Mouse (Mus musculus) kidney, embryonic 16.5 days (tissue): ENCODE results near the gene Rbm44. TPM values are rescaled to one million over a fixed set of nuclear protein-coding genes. Genes with fewer than 3 reads are reported as not detected.
A peak's percentile ranks its signal among the peaks of the same experiment; 100 is the strongest.

Source experiments
- ATAC-seq: fragments of 200-750 bp; cut with Nextera tagmentation; 2 replicates; pipeline ENCODE4 v1.8.0; 2017; ENCODE audit warnings: moderate TSS enrichment; ENCODE audit not compliant: low FRiP score, low TSS enrichment
- H3K27ac ChIP-seq: fragments of 300-500 bp; sonication (generic); 2 replicates; pipeline ENCODE4 v1.5.1; 2014; ENCODE audit warnings: low read length
- H3K27me3 ChIP-seq: fragments of 300-500 bp; sonication (generic); 2 replicates; pipeline ENCODE4 v1.6.1; 2014; ENCODE audit warnings: low read length, control low read depth, mixed read lengths; ENCODE audit not compliant: insufficient read depth
- H3K36me3 ChIP-seq: fragments of 300-500 bp; sonication (generic); 2 replicates; pipeline ENCODE4 v1.6.1; 2014; ENCODE audit warnings: low read length, control low read depth, mixed read lengths; ENCODE audit not compliant: insufficient read depth
- H3K4me1 ChIP-seq: fragments of 300-500 bp; sonication (generic); 2 replicates; pipeline ENCODE4 v1.6.1; 2014; ENCODE audit warnings: low read length, control low read depth, mixed read lengths; ENCODE audit not compliant: insufficient read depth
- H3K4me2 ChIP-seq: fragments of 300-500 bp; sonication (generic); replicated peaks from 2 replicates; pipeline ENCODE4 v1.6.1; 2014; ENCODE audit warnings: low read depth, low read length
- H3K4me3 ChIP-seq: fragments of 300-500 bp; sonication (generic); 2 replicates; pipeline ENCODE4 v1.5.1; 2014; ENCODE audit warnings: mild to moderate bottlenecking, low read length
- H3K9ac ChIP-seq: fragments of 300-500 bp; sonication (generic); replicated peaks from 2 replicates; pipeline ENCODE4 v1.6.1; 2014; ENCODE audit warnings: low read length
- H3K9me3 ChIP-seq: fragments of 300-500 bp; sonication (generic); 2 replicates; pipeline ENCODE4 v1.6.1; 2016; ENCODE audit warnings: low read length, control low read depth
- WGBS: fragments of 180-500 bp; shearing (Covaris S2); extraction: QIAGEN DNeasy Blood & Tissue Kit; methylation state at CpG from one replicate; pipeline ENCODE4 v1.1.7; 2014; 5-methylcytosine and 5-hydroxymethylcytosine counted together
- polyA plus RNA-seq: library from polyadenylated mRNA; unstranded; fragments of >200 nt; fragmentation: Nextera tagmentation; extraction: Ambion mirVana; gene quantifications from 2 replicates; pipeline ENCODE4 v1.2.1, GENCODE M21; 2015

Rbm44 gene
- polyA plus RNA-seq, 1 experiment from 2014 or later: 0.50 TPM

DNA sequence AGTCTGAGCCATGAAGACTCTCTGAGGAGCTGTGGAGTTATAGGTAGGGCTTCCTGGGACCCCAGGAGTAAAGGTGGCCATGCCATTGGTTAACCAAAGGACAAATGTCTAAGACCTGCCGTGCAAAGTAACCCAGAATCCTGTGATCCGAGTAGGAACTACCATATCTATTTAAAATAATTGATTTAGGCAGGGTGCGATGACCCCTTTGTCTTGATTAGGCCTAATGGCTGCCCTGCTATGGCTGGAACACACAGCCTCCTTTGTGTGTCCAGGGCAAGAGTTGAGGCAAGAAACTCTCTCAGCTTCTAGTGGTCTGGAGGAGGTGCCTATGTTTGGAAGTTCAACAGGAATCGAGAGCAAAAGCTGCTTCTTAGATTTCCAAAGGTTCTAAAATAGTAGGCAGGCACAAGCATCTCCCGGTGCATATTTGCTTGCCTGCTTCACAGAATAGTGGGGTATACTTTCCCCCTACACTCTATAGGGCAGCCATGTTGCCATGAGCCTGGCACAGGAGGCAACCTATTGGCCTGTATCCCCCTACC, 59.4 kb downstream of the Rbm44 start:
- Histone ChIP-seq H3K36me3 (no peaks in the 10 kb centered on the region), H3K27ac (no peak overlapping the region), H3K9me3 (no peaks in the 10 kb centered on the region), H3K4me1 (no peaks in the 10 kb centered on the region), H3K4me3 (no peak overlapping the region), H3K4me2 (no peak overlapping the region), H3K9ac (no peak overlapping the region), H3K27me3 (no peaks in the 10 kb centered on the region)
- no peak for ATAC-seq
- 80% methylated on average over 5 of the region's 5 CpGs for WGBS

DNA sequence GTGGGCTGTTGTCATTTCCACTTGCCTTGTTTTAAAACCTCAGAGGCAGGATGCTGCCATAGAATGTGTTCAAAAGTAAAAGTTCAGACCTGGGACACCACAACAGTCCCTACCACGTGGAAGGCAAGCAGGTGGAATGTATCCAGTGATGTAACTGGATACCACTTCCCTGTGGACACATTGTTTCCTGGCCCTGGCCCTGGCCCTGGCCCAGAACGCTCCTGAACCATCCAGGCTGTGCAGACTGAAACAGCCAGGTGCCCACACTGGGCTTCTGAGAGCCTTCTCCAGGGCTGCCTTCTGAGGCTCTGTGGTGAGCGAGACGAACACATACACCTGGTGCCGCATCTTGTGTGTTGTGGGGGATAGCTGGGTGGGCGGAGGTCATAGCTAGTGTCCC, 60.8 kb downstream of the Rbm44 start:
- H3K36me3 ChIP-seq: no peaks in the 10 kb centered on the region
- H3K4me3 ChIP-seq: no peak overlapping the region
- WGBS: 66% methylated on average over 6 of the region's 6 CpGs
- H3K9ac ChIP-seq: no peak overlapping the region
- peak; percentile 19; the same call in 1 of the 2 replicates for ATAC-seq
- H3K9me3 ChIP-seq: no peaks in the 10 kb centered on the region
- H3K27ac ChIP-seq: no peak overlapping the region
- no peak overlapping the region for H3K4me2 ChIP-seq
- H3K4me1 ChIP-seq: no peaks in the 10 kb centered on the region
- H3K27me3 ChIP-seq: no peaks in the 10 kb centered on the region

DNA sequence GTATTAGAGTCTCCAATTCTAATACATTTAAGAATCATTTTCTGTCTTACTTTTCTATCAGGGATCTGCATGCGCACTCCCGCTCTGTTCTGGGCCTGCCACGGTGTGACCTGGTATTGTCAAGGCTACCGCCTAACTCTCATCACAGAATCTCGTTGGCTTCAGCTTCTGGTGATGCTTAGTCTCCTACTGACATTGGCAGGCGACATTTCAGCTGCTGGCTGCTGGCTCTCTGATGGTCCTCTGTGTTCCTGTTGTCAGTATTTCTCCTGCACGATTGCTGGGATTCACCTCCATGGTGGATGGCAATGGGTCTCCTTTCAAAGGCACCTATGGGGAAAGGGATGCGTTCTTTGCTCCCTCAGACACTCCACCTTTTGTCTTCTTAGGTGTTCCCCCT, 61.4 kb downstream of the Rbm44 start:
- no peaks in the 10 kb centered on the region for H3K27me3 ChIP-seq
- 83% methylated on average over 8 of the region's 8 CpGs for WGBS
- H3K4me1 ChIP-seq: no peaks in the 10 kb centered on the region
- H3K4me2 ChIP-seq: no peak overlapping the region
- no peak overlapping the region for H3K4me3 ChIP-seq
- ATAC-seq: no peak
- no peaks in the 10 kb centered on the region for H3K36me3 ChIP-seq
- H3K9me3 ChIP-seq: no peaks in the 10 kb centered on the region
- no peak overlapping the region for H3K27ac ChIP-seq
- H3K9ac ChIP-seq: no peak overlapping the region

DNA sequence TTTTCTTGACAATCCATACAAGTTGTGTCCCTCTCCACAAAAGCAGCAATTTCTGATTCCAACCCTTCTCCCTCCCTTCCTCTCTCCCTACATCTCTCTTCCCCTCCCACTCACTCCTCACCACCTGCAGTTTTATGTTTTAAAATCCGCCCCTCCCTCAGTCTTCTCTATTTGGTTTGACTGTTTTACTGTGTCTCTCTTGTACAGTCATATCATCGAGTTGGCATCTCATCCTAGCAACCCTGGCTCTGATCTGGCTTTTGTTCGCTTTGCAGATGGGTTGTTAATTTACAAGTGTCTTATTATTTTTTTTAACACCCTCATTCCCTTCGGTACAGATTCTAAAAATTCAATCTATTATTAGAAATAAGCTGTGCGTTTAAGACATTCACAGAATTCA, 62.0 kb downstream of the Rbm44 start:
- WGBS: 66% methylated on average over 5 of the region's 5 CpGs
- H3K4me1 ChIP-seq: no peaks in the 10 kb centered on the region

DNA sequence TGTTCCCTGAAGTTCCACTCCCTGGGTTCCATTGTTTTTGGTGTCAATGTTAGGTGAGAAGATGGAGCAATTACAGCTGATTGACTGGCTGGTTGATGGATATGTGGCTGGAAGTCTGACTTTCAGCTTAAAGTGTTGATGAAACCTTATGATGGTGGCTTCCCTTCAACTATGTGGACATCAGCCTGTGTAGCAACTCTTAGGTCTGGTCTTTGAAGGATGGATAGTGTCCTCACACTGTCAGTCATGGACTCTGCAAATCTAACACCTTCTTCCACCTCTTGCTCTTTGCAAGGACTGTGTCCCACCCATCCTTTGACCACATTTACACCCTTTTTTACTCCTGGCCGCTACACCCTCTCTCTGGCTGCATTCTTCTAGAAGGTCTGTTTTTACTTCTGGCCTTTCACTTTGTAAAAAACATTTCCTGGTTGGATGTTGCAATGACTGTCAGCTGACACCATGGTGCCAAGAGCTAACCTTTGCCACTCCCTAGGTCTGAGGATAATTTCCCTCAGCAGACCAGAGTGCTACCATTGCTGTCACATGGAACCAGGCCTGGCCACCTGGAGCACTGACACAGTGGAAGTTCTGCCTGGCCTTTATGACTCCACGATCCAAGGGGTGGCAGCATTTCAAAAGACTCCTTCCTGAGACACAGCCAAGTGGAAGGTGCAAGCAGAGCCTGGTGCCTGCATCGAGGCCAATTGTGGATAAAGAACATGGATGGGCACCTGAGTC, 62.6 kb downstream of the Rbm44 start:
- Histone ChIP-seq H3K9me3 (no peaks in the 10 kb centered on the region), H3K4me2 (no peak overlapping the region), H3K9ac (no peak overlapping the region), H3K36me3 (no peaks in the 10 kb centered on the region), H3K4me1 (no peaks in the 10 kb centered on the region), H3K27me3 (no peaks in the 10 kb centered on the region), H3K27ac (no peak overlapping the region), H3K4me3 (no peak overlapping the region)
- ATAC-seq: no peak
- 67% methylated on average over 3 of the region's 3 CpGs for WGBS

More for the DNA sequence above, 62.0 kb downstream of the Rbm44 start:
- no peaks in the 10 kb centered on the region for H3K27me3 ChIP-seq
- H3K4me3 ChIP-seq: no peak overlapping the region
- no peak overlapping the region for H3K4me2 ChIP-seq
- no peaks in the 10 kb centered on the region for H3K9me3 ChIP-seq
- no peak for ATAC-seq
- no peaks in the 10 kb centered on the region for H3K36me3 ChIP-seq
- no peak overlapping the region for H3K9ac ChIP-seq
- H3K27ac ChIP-seq: no peak overlapping the region

DNA sequence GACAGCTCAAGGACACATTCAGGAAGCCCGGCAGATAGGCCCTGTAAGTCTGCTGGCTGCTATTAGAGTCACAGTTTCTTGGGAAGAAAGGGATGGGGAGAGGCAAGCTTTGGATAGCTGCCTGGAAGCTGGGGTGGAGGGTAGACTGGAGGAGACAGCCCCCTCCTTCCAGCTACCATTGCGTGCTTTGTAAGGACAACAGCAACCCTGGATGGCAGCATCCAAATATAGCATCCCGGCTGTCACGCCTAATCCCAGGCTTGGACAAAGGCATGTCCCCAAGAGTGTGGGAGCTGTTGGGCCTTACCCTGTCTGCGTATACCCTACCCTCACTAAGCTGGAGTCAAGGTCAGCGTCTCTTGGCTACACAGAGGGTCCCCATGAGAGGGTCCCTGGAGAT, 64.5 kb downstream of the Rbm44 start:
- no peak for ATAC-seq
- H3K4me1 ChIP-seq: no peaks in the 10 kb centered on the region
- H3K9me3 ChIP-seq: no peaks in the 10 kb centered on the region
- H3K27ac ChIP-seq: no peak overlapping the region
- no peak overlapping the region for H3K4me2 ChIP-seq
- no peak overlapping the region for H3K4me3 ChIP-seq
- 85% methylated on average over 6 of the region's 6 CpGs for WGBS
- H3K36me3 ChIP-seq: no peaks in the 10 kb centered on the region
- H3K9ac ChIP-seq: no peak overlapping the region
- H3K27me3 ChIP-seq: no peaks in the 10 kb centered on the region

DNA sequence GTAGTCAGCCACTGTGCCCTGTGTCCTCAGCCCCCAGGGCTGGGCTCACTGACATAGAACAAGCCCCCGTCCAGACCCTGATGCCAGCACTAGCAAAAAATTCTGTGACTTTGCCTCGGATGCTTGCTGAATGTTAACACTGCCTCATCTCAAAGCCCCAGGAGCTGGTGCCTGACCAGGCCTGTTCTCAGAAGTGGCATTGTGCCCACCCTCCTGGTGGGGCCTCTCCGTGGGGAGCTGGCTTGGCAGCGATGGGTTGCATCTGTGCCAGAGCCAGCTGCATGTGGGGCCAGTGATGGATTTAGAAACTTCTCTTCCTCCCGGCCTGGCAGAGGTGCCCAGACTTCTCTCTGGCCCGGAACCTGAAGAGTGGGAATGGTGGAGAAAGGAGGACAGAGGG, 64.9 kb downstream of the Rbm44 start:
- no peaks in the 10 kb centered on the region for H3K9me3 ChIP-seq
- H3K4me3 ChIP-seq: no peak overlapping the region
- no peak overlapping the region for H3K4me2 ChIP-seq
- H3K36me3 ChIP-seq: no peaks in the 10 kb centered on the region
- H3K9ac ChIP-seq: no peak overlapping the region
- no peaks in the 10 kb centered on the region for H3K4me1 ChIP-seq
- WGBS: 81% methylated on average over 6 of the region's 6 CpGs
- no peaks in the 10 kb centered on the region for H3K27me3 ChIP-seq
- ATAC-seq: no peak
- H3K27ac ChIP-seq: no peak overlapping the region

DNA sequence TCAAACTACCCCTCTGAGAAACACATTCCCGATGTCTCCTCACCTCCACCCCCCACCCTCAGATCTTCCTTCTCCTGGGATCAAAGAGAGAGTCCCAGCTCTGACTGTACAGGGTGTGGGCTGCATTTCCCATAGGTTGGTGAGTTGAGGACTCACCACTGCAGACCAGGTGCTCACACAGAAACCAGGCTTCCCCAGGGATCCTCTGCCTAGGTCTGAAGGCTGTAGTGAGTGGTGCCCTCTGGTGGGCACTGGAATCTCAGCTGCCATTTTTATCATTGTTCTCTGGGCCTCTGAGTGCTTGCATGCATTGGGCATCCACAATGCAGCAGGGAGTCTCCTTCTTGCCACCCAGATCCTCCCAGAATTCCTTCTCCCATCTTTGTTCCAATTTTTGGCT, 66.2 kb downstream of the Rbm44 start:
- Histone ChIP-seq H3K9ac (no peak overlapping the region), H3K4me1 (no peaks in the 10 kb centered on the region), H3K27ac (no peak overlapping the region), H3K4me2 (no peak overlapping the region), H3K4me3 (no peak overlapping the region), H3K9me3 (no peaks in the 10 kb centered on the region), H3K36me3 (no peaks in the 10 kb centered on the region), H3K27me3 (no peaks in the 10 kb centered on the region)
- WGBS: 86% methylated on average over 1 of the region's 1 CpGs
- ATAC-seq: no peak

DNA sequence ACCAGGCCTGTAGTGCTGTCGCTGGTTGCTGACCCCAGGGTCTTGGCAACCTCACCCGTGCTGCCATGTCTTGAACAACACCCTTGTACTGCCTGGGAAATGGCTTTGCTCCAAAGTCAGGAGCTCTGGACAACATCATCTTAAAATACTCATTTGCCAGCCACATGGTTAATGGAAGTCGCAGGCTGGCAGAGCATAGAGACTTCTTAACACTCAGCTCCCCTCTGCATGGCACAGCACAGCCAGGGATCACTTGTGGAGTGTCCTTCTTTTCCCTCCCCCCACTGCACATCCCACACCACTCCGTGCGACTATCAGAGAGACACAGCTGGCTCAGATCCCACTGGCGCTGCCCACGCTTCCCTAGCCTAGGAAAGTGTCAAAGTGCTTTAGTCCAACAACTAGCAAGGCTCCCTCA, 66.7 kb downstream of the Rbm44 start:
- H3K4me1 ChIP-seq: no peaks in the 10 kb centered on the region
- no peaks in the 10 kb centered on the region for H3K36me3 ChIP-seq
- H3K9me3 ChIP-seq: no peaks in the 10 kb centered on the region
- 55% methylated on average over 7 of the region's 7 CpGs for whole genome bisulfite sequencing
- H3K27me3 ChIP-seq: no peaks in the 10 kb centered on the region
- no peak overlapping the region for H3K9ac ChIP-seq
- H3K4me3 ChIP-seq: no peak overlapping the region
- no peak overlapping the region for H3K4me2 ChIP-seq
- ATAC-seq: peak; percentile 47; the same call in 1 of the 2 replicates
- H3K27ac ChIP-seq: no peak overlapping the region

DNA sequence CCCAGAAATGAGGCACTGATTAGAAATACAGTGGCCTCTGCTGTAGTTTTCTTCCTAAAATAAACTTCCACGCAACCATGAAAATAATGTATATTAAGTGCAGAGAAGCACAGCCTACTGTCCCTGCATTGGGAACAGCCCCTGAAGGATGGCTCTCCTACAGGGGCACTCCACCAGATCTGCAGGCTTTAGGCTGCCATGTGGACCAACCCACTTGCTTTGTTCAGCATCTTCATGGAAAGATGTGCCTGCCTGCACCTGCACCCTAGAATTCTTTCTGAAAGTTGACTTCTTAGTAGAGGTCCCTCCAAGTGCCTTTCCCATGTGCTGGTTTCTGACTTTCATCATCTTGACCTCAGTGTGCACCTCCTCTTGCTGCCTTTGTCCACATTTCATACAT, 70.4 kb downstream of the Rbm44 start:
- Histone ChIP-seq H3K4me3 (no peak overlapping the region), H3K27ac (no peak overlapping the region), H3K9me3 (no peaks in the 10 kb centered on the region), H3K9ac (no peak overlapping the region), H3K4me2 (no peak overlapping the region), H3K4me1 (no peaks in the 10 kb centered on the region), H3K27me3 (no peaks in the 10 kb centered on the region), H3K36me3 (no peaks in the 10 kb centered on the region)
- WGBS: 100% methylated on average over 1 of the region's 1 CpGs
- ATAC-seq: no peak
